Mouse (Mus musculus) megakaryocyte progenitor cell, adult 5-6 weeks (primary cell): ENCODE data around the gene Mast1. TPM values are rescaled to one million over a fixed set of nuclear protein-coding genes. Genes with fewer than 3 reads are reported as not detected.
"Not testable (repeated sequence)": the region's sequence is repeated elsewhere in the genome, so short reads cannot be mapped to it uniquely, and the experiment has no call there.

Experiments used
- ATAC-seq: replicated peaks from 2 replicates; pipeline ENCODE4 v1.8.0; 2016; ENCODE audit warnings: mild to moderate bottlenecking, moderate TSS enrichment, inconsistent platforms; ENCODE audit not compliant: poor library complexity
- total RNA-seq, 2 experiments: library from RNA; stranded (forward) in 1 of 2; stranded (reverse) in 1 of 2; fragments of 157-497, 149-512 nt in 1 of 2; fragments of 200-1000 nt in 1 of 2; gene quantifications; 2 replicates each; pipeline versions ENCODE4 v1.2.3 to v1.2.4; 2015 to 2017

Gene Mast1
- total RNA-seq, 2 experiments from 2014 or later = not detected

DNA sequence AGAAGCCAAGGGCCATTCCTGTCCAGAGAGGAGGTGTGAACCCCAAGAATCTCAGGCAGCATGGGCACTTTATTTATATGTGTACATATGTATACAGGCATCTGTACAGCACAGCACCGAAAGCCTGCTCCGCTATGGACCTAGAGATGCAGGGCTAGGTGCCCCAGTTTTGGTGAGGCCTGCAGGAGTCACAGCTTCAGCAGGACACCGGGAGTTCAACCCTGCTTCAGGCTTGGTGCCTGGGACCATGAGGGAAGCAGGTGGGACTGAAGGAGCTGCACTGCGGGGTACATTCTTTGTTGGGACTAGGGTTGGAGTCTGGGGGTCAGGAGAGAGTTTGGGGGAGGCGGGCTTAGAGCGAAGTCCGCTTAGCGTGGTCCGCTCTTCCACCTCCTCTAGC lies 25.3 kb downstream of the Mast1 start:
- no peak for ATAC-seq

GRCm38 (mm10) chr8:84910551-84910950 lies 26.6 kb downstream of the Mast1 start:
- ATAC-seq = no peak

GRCm38 (mm10) chr8:84909949-84910348 lies 27.2 kb downstream of the Mast1 start:
- peak; percentile 16 for ATAC-seq

DNA sequence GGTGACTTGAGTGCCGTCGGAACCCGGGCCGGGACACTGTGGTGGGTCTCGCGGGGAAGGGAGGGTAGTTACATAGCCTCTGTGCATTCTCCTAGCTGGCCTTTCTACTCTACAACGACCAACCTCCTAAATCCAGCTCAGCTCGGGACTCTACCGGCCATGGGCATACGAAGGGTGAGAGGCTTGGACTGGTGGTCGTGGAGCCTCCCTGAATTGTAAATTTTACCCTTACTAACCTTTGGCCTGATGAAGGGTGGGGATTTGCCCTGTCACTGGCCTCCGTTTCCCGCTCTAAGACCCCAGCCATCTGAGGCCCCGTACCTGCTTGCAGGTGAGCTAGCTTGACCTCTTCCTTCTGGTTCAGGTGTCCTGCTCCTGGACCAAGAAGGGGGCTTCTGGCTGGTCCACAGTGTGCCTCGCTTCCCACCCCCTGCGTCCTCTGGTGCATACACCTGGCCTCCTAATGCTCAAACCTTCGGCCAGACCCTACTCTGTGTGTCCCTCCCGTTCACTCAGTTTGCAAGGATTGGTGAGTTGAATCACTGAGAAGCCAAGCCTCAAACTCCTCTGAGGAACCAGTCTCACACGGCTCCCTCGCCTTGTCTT lies 27.9 kb downstream of the Mast1 start:
- ATAC-seq = no peak

- ATAC-seq = peak; percentile 85
Measured at GRCm38 (mm10) chr8:84908421-84909161, 28.6 kb downstream of the Mast1 start, which contains the start of gene Dnase2a. Gene Dnase2a (plus strand): TSS chr8:84908560.

- ATAC-seq = not testable (repeated sequence)
Measured at GRCm38 (mm10) chr8:84907979-84908378, 29.2 kb downstream of the Mast1 start.

DNA sequence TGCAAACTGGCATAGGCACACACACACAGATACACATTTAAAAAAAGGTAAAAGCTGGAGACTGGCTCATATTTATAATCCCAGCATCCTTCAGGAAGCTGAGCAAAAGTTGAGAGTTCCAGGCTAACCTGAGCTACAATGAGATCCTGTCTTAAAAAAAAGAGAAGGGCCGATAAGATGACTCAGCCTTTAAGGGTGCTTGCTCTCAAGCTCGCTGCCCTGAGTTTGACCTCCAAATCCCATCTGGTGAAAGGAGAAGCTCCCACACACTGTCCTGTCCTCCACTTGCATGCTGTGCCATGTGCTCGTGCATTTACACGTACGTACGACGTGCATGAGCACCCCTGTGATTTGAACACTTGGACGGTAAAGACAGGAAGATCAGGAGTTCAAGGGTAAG lies 29.7 kb downstream of the Mast1 start:
- no peak for ATAC-seq

GRCm38 (mm10) chr8:84907037-84907436 lies 30.1 kb downstream of the Mast1 start:
- no peak for ATAC-seq

- ATAC-seq = no peak
Measured at GRCm38 (mm10) chr8:84904351-84904750, 32.8 kb downstream of the Mast1 start.

DNA sequence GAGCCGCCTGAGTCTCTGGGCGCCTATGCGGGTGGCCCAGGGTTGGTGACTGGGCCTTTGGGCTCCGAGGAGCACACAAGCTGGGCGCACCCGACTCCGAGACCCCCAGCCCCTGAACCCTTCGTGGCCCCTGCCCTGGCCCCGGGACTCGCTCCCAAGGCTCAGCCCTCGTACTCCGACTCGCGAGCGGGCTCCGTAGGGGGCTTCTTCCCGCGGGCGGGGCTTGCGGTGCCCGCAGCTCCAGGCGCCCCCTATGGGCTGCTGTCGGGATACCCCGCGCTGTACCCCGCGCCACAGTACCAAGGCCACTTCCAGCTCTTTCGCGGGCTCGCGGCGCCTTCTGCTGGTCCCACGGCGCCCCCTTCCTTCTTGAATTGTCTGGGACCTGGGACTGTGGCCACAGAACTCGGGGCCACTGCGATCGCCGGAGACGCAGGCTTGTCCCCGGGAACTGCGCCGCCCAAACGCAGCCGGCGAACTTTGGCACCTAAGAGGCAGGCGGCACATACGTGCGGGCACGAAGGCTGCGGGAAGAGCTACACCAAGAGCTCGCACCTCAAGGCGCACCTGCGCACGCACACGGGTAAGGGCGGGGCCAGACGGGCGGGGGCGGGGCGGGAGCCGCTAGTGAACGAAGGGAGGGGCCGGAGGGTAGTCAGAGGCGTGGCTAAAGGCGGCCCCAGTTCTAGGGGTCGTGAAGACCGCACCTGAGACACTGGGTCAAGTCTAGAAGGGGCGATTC lies 34.1 kb downstream of the Mast1 start:
- ATAC-seq = peak; percentile 74

- no peak for ATAC-seq
Measured at GRCm38 (mm10) chr8:84902367-84902919, 34.7 kb downstream of the Mast1 start.

DNA sequence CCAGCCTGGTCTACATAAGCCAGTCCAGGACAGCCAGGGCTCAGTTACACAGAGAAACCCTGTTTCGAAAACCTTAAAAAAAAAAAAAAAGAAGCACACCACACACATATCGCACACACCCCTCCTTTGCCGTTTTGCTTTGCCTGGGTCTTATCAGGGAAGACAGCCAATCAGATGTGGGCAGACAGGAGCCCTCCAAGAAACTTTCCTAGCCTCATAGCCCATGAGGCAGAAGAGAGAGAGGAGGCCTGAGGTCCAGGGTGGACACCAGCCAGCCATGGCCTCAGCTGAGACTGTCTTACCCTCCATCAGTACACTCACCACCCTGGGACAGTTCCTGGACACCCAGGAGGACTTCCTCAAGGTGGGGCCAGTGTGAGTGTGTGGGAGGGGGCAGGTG lies 35.4 kb downstream of the Mast1 start, which contains the start of gene Klf1:
Gene Klf1, plus strand, starts transcription at position 177 of the 400 bp plus-strand sequence.
- peak; percentile 69 for ATAC-seq

DNA sequence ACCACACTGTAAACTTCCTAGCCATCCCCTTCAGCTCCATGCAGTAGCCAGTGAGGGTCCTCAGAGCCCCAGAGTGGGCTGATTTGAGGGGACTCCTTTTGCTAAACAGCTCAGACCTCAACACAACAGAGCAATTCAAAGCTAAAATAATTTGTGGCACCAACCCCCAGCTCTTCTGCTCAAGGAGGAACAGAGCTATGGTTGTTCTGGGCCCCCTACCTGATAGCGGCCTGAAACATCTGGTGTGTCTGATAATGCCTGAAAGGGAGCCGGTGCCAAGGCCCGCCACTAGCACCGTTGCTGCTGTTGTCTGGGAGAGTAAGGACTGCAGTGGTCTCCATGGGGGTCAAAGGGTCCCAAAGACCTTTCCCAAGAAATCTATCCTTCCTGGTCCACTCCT lies 36.1 kb downstream of the Mast1 start:
- peak; percentile 64 for ATAC-seq

GRCm38 (mm10) chr8:84895963-84896362 lies 41.2 kb downstream of the Mast1 start:
- no peak for ATAC-seq

DNA sequence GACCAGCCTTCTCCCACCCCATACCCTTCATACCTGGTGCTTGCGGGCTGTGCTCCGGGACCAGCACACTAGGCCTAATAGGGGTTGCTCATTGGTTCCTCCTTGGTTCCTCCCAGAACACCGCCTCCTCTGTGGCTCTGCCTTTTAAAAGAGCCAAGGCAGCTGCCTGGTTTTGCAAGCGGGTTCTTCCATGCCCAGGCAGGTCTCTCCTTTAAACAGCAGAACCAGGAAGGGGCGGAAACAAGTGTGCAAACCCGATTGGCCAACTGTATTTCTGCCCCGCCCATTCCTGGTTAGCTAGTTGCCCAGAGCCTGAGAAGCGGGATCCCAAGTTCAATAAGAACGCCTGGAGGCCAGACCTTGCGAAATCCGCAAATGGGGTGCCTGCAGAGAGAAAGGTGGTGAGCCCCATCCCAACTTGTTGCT lies 43.4 kb downstream of the Mast1 start, which contains the start of gene Gcdh:
Gene Gcdh, minus strand, starts transcription at position 213 of the 426 bp plus-strand sequence.
- peak; percentile 99 for ATAC-seq

GRCm38 (mm10) chr8:84892993-84893708 lies 44.0 kb downstream of the Mast1 start:
- ATAC-seq = no peak

GRCm38 (mm10) chr8:84889141-84889540 lies 48.0 kb downstream of the Mast1 start:
- ATAC-seq = no peak

GRCm38 (mm10) chr8:84888280-84888679 lies 48.9 kb downstream of the Mast1 start:
- no peak for ATAC-seq

DNA sequence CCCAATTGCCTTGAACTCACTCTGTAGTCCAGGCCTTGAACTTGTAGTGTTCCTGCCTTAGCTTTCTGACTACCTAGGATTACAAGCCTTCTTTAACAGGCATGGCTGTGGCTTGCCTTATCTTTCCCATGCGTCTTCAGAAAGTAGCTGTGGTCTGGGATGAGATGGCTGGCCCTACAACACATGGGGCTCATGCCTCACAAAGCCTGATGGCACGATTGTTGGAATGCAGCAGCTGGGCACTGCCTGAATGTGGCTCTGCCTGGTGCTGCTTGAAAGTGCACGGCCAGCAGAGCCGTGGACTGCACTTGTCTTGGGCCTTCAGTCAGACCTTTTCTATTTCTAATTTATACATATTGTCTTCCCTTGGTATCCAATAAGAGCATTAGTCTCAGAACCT lies 52.4 kb downstream of the Mast1 start:
- ATAC-seq = peak; percentile 69

DNA sequence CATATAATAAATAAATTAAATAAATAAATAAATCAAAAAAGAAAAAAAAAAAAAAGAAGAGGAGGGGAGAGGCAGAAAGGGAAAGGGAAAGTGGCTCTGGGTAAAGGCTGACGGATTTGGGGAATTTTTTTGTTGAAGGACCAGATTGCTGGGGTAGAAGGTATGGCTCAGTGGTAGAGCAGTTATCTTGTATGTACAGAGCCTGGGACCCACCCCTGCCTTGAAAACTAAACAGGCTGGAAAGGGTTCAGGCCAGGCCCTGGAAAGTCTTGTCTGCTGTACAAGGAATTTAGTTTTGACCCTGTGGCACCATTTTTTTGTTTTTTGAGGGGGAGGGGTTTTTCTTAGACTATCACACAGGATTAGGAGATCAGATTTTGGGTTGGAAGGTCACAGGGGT lies 58.2 kb downstream of the Mast1 start:
- ATAC-seq = no peak
